Mouse (Mus musculus) MEL (cell line): ENCODE measurements around the gene Coro7.
A peak's percentile ranks its signal among the peaks of the same experiment; 100 is the strongest.

ENCODE experiments used
- CHD1 ChIP-seq: IDR thresholded peaks from 2 replicates; pipeline ENCODE4 v1.6.1; 2012; ENCODE audit warnings: low read depth, mild to moderate bottlenecking, inconsistent platforms, low read length, improper control_type of control experiment
- CHD2 ChIP-seq: IDR thresholded peaks from 2 replicates; pipeline ENCODE4 v1.6.1; 2011; ENCODE audit warnings: low read length, improper control_type of control experiment
- CTCF ChIP-seq, 3 experiments: IDR thresholded peaks in 2 of 3; conservative IDR thresholded peaks in 1 of 3; 2 replicates each; pipeline ENCODE4 v1.5.1; 2011 to 2012; ENCODE audit warnings: low read length in 3 of 3, low read depth in 2 of 3, mild to moderate bottlenecking in 2 of 3, improper control_type of control experiment in 1 of 3, inconsistent platforms in 1 of 3, mixed read lengths in 1 of 3, moderate library complexity in 1 of 3; ENCODE audit not compliant: control insufficient read depth in 1 of 3, insufficient read depth in 1 of 3, poor library complexity in 1 of 3, severe bottlenecking in 1 of 3
- EP300 ChIP-seq, 2 experiments: IDR thresholded peaks; 2 replicates each; pipeline ENCODE4 v1.6.1; 2011; ENCODE audit warnings: improper control_type of control experiment in 2 of 2, low read length in 2 of 2, low read depth in 1 of 2, mild to moderate bottlenecking in 1 of 2
- GABPA ChIP-seq: IDR thresholded peaks from 2 replicates; pipeline ENCODE4 v1.6.1; 2012; ENCODE audit warnings: low read depth, mild to moderate bottlenecking, inconsistent platforms, low read length, improper control_type of control experiment, moderate library complexity
- KAT2A ChIP-seq: conservative IDR thresholded peaks from 2 replicates; pipeline ENCODE4 v1.6.1; 2012; ENCODE audit warnings: low read depth, low read length, improper control_type of control experiment, inconsistent platforms
- MAZ ChIP-seq: IDR thresholded peaks from 2 replicates; pipeline ENCODE4 v1.6.1; 2012; ENCODE audit warnings: low read depth, mild to moderate bottlenecking, inconsistent platforms, low read length, improper control_type of control experiment
- MXI1 ChIP-seq: IDR thresholded peaks from 2 replicates; pipeline ENCODE4 v1.6.1; 2011; ENCODE audit warnings: mild to moderate bottlenecking, low read depth, low read length, improper control_type of control experiment
- POLR2A ChIP-seq, 2 experiments: IDR thresholded peaks; 2 replicates each; pipeline ENCODE4 v1.6.1; 2011 to 2012; ENCODE audit warnings: low read length in 2 of 2, mild to moderate bottlenecking in 2 of 2, control low read depth in 1 of 2, improper control_type of control experiment in 1 of 2, low read depth in 1 of 2, moderate library complexity in 1 of 2; ENCODE audit not compliant: control insufficient read depth in 1 of 2, insufficient read depth in 1 of 2, poor library complexity in 1 of 2
- POLR2AphosphoS2 ChIP-seq: IDR thresholded peaks from 2 replicates; pipeline ENCODE4 v1.6.1; 2011; ENCODE audit warnings: low read length, improper control_type of control experiment
- RAD21 ChIP-seq: IDR thresholded peaks from 2 replicates; pipeline ENCODE4 v1.6.1; 2011; ENCODE audit warnings: mild to moderate bottlenecking, low read depth, low read length, improper control_type of control experiment
- ZKSCAN1 ChIP-seq: IDR thresholded peaks from 2 replicates; pipeline ENCODE4 v1.6.1; 2012; ENCODE audit warnings: low read depth, mild to moderate bottlenecking, inconsistent platforms, low read length, improper control_type of control experiment, moderate library complexity

DNA sequence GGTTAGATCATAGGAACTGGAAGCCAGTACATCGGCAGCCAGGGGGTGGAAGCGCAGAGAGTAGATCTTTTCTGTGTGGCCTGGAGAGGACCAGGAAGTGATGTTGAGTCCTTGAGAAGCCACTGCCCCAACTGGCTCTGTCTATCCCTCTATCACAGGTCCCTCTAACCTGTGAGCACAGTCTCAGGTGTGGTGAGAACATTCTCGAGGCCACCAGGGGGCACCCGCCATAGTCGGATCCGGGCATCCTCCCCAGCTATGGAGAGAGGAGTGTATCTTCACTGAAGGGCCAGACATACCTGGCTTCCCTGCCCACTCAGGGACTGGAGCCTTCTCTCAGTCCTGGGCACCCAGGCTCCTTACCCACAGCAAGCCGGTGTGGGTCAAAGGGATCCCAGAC lies 47.5 kb downstream of the Coro7 start:
- TF ChIP-seq MXI1 (no peak), CTCF (IDR thresholded peaks at IDR 0.05 in 2 of 3, conservative IDR thresholded peaks at IDR 0.05 in 1 of 3; ENCODE audit: control insufficient read depth in 1 of 3, insufficient read depth in 1 of 3, low read depth in 2 of 3, low read length in 3 of 3, poor library complexity in 1 of 3, severe bottlenecking in 1 of 3) (peak; percentile 9 to 43 (median 23); a peak in 3 of 6 replicates), EP300 (IDR thresholded peaks at IDR 0.05; ENCODE audit: low read depth in 1 of 2, low read length in 2 of 2) (no peak), RAD21 (no peak), GABPA (no peak), POLR2AphosphoS2 (no peak), KAT2A (no peak), MAZ (no peak), POLR2A (IDR thresholded peaks at IDR 0.05; ENCODE audit: control insufficient read depth in 1 of 2, insufficient read depth in 1 of 2, low read depth in 1 of 2, low read length in 2 of 2, poor library complexity in 1 of 2) (no peak), ZKSCAN1 (no peak), CHD2 (no peak), CHD1 (no peak)
